Mouse (Mus musculus) urinary bladder, adult 2 months (tissue): ENCODE measurements around the gene Capzb. TPM values are rescaled to one million over a fixed set of nuclear protein-coding genes. Genes with fewer than 3 reads are reported as not detected.

Experiments used
- DNase-seq: peaks from one replicate; pipeline ENCODE4 v3.0.0; 2022; ENCODE audit warnings: low spot score
- polyA plus RNA-seq: library from polyadenylated mRNA; depleted of rRNA; stranded (reverse); fragments of >200 nt; gene quantifications from 2 replicates; pipeline ENCODE4 v1.2.3, GENCODE M21; 2012; rRNA removed

Capzb gene
- polyA plus RNA-seq = 297 and 375 TPM in 2 replicates

DNA sequence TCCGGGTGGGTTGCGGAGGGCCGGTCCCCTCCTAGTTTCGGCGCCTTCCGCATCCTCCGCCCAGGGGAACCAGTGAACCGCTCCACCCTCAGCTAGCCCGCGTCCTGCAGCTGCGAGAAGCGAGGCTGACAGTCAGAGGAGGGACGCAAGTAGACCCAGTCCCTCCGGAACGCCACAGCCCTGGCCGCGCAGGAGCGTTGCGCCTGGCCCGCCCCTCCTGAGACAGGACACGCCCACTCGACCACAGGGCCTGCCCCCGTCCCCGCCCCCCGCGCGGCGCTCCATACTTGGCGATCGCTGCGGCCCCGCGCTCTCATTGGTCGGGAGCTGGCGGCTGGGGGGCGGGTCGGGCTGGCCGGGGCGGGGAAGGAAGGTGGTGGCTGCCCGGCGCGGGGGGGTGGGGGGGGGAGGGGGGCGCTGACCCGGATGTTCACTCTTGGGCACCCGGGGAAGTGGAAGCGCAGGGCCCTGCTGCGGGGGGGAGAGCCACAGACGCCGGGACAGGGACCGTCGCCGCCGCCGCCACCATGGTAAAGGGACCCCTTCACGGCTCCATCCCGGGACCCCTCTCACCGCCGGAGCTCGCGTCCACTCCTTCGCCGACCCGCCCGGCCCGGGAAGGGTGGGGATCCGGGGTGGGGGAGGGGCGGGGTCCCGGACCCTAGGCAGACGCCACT, at the start of gene Capzb:
Gene Capzb (plus strand): TSS at position 401 of the 677 bp plus-strand sequence.
- DNase-seq = peak; percentile 97

DNA sequence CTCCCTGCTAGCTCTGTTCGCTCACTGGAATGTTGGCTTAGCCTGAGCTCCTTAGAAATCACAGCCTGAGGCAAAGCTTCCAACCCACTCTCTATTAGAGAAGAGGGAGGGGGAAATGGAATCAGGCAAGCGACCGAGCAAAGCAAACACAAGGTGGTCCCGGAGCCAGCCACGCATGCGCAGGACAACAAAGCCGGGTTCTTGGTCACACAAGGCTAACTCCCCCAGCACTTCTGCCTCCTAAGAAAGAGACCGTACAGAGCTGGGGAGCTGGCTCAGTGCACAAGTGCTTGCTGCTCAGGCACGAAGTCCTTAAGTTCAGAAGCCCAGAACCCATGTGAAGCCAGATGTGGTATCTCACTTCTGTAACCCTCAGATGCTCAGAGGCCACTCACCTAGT, 49.7 kb upstream of the Capzb start:
- DNase-seq = no peak

DNA sequence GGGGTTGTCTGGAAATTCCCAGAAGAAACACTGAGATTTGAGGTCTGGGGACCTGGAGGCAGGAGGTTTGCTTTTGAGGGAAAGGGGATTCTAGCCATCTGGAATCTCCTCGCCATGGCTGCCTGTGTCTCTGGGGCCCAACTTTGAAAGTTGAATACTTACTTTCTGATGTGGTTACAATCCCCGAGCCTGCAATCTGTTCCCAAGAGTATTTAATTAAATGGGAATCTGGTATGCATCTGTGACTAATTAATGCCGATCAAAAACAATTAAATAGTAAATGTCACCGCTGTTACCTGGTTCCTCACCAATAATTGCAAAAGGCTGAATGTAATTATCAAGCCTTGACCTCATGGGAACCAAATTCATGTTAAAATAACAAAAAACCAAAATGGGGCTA, 48.1 kb upstream of the Capzb start:
- DNase-seq = no peak

DNA sequence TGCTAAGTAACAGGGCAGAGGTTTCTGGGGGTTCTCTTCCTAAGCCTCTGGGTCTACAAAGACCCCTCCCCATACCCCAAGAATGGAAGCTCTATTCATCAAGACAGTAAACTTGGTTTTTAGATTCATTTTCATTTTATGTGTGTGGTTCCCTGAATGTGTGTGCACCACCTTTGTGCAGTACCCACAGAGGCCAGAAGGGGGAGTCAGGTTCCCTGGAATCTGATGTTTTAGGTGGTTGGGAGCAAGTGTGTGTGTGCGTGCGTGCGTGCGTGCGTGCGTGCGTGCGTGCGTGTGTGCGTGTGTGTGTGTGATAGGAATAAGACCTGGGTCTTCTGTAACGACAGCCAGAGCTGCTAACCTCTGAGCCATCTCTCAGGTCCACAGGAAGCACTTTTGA, 47.5 kb upstream of the Capzb start:
- no peak for DNase-seq

DNA sequence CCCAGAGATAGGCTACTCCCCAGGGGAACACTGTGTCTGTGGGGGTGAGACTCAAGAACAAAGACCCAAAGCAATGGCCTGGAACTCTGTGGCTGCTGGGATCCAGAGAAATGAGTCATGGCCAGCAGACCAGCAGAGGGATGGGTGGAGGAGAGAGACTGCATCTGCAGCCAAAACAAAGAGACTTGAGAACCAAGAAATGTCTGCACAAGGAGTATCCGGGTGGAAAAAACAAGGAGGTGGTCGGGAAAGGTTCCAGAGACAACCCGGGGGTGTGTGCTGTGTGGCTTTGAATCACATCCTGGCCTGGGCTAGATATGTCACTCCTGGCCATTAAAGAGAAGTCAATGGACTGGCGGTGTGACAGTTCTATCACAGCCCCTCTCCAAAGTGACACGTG, 45.9 kb upstream of the Capzb start:
- no peak for DNase-seq

DNA sequence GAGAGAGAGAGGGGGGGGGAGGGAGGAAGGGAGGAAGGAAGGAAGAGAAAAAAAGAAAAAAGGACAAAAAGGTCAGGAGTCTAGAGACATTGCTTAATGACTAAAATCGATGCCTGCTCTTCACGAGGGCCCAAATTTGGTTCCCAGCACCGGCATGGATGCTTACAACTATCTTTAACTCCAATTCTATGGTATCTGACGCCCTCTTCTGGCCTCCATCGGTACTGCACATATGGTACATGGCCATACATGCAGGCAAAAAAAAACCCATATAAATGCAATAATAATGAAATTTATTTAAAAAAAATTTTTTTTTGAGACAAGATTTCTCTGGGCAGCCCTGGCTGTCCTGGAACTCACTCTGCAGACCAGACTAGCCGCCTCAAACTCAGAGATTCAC, 41.3 kb upstream of the Capzb start:
- DNase-seq = no peak

DNA sequence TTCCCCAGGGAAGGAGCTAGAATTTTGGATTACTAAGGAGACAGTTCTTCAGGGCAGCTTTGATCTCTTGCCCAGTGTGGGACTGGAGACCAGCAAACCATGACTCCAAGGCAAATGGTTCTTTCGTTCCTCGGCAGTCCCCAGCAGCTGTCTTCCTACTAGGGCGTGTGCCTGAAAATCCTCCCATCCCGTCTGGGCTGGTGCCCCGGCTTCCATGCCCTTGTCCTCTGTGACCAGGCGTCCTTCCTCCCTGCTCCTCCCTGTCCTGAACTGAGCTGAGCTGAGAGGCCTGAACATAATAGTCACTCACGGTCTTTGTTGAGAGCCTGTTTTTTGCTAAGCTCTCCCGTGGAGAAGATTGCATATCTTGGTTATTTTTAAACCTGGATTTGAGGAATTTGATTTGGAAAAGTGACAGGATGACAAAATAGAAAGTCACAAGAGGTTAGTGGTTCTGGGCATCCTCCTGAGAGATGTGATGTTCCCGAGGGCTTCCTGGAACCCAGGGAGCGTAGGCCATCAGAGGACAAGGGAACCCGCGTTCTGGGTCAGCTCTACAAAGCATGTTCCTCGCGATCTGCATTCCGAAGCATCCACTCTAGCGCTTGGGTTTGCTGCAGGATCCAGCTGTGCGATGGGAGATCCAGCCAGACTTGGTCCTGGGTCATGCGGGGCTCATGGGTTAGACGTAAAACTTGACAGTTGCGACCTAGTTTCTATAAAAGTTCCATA, 38.0 kb upstream of the Capzb start:
- DNase-seq = no peak

DNA sequence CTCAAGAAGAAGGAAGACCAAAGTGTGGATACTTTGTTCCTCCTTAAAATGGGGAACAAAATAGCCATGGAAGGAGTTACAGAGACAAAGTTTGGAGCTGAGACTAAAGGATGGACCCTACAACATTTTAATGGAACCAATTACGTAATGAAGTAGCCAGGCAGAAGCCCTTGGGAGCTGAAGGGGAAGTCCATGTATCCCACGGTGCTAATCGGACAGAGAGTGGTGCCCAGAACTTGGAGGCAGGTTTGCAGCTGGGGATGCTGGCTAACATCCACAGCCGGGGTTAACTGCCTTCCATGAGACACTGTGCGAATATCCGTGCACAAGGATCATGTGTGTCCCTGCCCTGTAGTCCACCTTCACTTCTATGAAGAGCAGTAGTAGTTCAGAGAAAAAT, 36.2 kb upstream of the Capzb start:
- no peak for DNase-seq

DNA sequence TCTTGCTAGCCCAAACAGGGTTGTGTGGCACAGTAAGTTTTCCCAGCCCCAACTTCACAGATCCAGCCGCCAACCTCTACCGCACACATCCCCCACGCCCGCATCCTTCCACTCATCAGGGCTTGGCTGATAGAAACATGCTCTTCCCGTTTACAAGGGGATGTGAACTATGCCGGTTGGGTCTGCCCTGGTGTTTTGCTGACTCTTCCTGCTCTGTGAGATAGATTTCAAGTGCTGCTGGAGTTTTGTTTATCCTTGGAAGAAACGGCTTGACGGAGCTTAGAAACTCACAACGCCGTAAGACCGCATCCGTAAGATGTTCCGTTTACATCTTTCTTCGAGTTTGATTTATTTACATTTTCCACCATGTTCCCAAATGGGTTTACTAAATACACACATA, 34.3 kb upstream of the Capzb start:
- DNase-seq = no peak

DNA sequence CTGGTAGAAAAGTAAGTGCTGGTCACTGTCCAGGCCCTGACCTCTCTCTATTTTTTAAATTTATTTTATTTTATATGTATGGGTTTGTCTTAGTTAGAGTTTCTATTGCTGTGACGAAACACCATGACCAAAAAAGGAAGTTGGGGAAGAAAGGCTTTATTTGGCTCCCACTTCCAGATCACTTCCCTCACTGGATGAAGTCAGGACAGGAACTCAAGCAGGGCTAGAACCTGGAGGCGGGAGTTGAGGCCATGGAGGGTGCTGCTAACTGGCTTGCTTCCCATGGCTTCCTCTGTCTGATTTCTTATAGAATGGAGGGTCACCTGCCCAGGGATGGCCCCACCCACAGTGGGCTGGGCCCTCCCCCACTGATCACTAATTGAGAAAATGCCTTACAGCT, 31.6 kb upstream of the Capzb start:
- DNase-seq = no peak

DNA sequence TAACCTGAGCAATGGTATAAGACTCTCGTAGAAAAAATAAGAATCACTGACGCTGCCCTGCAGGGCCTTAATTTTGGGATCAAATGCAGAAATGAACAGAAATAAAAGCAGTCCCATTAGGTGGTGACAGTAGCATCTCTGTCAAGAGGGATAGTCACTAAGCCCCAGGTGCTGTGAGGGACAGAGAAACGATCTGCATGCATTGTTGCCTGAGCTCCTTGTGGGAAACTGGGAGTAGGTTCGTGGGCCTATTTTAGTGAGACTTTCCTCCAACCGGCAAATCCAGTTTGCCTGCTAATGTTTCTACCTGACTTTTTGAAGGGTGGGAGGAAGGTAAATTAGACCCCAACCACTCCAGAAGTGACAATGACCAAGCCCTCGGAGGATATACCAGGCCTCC, 28.6 kb upstream of the Capzb start:
- no peak for DNase-seq

DNA sequence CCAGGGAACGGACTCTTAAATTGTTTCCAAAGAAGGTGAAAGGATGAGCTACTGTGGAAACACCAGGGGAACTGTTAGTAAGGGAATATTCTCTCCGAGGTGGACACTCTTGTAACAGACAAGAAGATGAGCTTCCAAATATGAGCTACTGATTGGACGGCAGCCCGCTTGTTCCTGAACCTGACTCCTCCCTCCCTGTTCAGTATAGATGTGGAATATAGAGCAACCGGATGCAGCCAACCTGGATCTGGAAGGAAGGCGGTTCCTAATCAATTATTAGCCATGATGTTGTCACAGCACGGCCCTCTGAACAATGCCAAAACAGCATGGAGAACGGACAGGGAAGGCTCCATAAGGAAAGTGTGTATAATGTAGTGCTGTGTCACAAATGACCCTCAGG, 27.4 kb upstream of the Capzb start:
- no peak for DNase-seq

DNA sequence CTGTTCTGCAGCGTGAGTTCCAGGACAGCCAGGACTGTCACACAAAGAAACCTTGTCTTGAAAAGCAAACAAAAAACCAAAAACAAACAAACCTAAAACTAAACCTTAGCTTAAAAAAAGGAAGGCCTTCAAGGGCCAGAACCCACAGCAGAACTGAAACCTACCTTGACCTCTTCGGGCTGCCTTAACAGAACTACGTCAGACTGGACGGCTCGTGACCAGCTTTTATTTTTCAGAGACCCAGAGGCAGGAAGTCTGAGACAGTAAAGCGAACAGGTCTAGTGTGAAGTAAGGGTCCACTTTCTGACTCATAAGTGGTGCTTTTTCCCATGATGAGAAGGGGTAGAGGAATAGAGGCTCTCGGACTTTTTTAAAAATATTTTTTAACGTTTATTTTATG, 26.5 kb upstream of the Capzb start:
- DNase-seq = no peak

DNA sequence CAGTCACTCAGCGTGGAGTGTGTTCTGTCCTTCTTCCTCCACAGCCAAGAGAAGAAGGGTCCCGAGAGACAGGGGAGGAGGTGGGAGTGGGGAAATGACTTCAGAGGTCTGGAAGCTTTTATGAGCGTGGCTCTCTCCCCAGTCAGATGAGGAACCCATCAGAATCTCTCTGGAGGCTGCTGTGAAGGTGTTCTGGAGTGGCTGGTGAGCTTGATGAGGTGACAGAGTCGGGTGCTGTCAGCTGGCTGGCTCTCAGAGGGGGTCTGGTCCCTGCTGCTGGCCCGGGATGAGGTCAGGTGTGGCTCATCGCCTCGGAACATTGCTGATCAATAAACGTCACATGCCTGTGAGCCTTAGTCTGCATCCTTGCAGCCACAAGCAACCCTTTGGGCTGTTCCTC, 25.6 kb upstream of the Capzb start:
- DNase-seq = no peak

DNA sequence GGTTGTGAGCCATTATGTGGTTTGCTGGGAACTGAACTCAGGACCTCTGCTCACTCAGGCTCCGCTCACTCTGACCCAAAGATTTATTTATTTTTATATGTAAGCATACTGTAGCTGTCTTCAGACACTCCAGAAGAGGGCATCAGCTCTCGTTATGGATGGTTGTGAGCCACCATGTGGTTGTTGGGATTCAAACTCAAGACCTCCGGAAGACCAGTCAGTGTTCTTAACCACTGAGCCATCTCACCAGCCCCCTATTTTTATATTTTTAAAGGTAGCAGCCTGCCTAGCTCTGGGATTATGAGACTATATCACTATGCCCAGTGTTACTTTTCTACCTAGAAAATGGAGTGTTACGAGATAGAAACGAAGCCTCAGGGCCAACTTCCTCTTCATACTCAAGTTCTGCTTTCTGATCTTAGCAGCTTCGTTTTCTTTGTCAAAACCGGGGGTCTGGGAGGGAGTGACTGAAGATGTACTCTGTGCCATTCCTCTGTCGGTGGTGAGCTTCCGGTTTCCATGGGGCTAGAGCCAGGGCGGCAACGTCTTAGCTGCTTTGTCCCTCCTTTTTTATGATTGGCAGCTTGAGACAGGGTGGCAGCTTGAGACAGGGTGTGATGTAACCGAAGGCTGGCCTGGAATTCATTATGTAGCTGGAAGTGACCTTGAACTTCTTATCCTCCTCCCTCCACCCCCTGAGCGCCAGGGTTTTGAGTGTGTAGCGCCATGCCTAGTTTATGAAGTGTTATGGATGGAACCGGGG, 23.5 kb upstream of the Capzb start:
- DNase-seq = no peak

DNA sequence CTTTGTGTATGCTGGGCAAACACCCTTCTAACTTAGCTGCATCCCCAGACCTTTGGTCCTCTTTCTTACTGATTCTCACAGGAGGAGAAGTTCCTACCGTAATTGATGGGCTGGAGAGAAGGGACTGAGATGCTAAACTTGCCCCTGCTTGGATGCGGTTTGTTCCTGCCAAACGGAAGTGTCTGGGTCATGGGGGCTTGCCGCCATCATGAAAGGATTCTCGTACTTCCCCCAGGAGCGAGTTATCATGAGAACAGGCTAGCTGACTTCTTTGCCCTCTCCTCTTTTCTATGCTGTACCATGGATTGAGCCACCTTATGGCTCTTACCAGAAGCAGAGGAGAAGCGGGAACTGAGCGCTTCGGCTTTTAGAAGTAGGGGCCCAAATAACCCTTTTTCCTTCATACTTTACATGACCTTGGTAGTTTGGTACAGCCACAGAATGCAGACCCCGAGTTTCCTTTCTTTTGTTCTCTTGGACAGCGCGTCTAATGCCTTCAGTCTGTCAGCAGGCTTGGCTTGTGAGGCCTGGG, 22.9 kb upstream of the Capzb start:
- DNase-seq = no peak

DNA sequence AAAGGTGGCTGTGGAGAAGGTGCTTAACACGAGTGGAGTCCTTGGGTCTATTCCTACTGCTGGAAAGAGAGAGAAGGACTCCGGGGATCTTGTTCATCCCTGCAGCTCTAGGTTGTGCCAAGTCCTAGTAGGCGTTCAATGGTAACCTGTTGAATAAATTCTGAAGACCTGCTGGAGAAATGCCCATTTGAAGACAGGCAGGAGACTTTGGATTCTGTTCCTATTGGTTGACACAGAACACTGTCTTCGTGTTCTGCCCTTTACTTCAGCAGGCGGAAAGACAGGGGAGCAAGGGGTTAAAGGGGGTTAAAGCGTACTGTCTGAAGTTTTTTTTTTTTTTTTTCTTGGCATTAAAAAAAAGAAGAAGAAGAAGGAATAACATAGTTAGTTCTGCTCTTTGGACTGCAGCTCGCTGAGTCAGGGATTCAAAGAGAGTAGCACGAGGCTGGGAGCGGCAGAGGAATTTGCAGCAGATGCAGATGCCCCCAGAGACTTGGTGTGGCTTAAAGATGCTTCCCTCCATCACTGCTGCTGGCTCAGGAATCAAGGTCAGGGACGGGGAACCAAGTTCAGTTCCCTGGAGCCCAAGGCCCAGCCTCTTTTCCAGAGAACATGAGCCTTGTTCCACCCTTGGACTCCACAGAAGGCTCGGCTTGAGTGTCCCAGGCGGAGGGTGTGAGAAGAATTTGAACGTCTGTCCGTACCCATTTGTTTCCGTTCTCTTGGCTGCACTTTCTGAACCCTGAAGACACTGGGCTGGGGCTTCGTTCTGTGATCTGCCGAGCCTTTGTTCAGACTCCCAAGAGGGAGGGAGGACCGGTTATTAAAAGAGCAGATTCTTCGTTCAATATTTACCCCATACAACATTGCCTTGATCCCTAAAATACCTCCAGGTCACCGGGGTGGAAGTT, 17.4 kb upstream of the Capzb start:
- DNase-seq = no peak

DNA sequence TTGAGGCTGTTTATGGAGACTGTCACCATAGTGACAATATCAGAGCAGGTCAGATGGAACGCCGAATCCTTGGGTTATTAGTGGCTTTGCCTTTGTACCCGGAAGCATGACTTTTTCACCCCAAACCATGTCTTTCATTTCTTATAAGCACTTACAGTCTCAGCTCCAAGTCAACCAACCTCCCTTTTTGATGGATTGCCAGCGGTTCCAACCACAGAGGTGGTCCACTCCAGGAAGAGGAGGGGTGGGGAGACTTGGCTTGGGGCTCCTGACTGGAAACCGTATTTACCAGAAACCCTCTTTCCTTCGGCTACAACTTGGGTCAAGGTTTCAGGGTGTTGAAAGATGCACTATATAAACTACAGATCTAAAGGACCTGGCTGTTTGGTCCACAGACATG, 16.7 kb upstream of the Capzb start:
- no peak for DNase-seq

DNA sequence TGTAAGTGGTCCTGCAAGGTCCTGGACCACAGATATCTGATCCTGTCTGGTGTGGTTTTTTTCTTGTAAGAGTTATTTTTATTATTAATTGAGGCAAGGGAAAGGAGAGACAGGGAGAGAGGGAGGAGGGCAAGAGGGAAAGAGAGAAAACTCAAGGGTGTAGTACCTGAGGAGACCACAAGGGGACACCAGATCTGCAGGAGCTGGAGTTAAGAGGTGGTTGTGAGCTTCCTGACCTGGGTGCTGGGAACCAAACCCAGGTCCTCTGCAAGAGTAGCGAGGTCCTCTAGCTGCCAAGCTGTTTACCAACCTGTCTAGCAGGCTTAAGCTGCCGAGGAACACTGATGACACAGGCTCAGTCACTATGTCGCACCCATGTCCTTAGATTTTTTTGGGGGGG, 14.8 kb upstream of the Capzb start:
- no peak for DNase-seq

DNA sequence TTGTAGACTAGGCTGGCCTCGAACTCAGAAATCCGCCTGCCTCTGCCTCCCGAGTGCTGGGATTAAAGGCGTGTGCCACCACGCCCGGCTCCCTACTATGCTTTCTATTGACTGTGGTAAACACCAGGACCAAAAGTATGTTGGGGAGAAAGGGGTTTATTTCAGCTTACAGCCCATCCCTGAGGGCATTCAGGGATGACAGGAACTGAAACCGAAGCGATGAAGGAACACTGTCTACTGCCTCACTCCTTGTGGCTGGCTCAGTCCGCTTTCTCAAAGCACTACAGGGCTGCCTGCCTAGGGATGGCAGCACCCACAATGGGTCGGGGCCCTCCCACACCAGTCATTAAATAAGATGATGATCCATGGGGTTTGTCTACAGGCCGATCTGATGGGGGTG, 14.3 kb upstream of the Capzb start:
- DNase-seq = no peak

DNA sequence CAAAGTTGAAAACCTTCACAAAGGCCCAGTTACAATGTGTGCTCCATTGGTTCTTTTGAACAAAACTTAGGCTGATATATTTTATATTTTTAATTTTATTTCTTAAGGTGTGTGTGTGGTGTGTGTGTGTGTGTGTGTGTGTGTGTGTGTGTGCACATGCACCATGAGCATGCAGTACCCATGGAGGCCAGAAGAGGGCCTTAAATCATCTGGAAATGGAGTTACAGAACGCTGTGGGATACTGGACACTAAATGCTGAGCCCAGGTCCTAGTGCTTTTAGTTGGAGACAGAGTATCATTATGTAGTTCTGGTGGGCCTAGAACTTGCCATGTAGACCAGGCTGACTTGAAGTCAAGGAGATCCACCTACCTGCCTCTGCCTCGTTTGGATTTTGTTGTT, 13.5 kb upstream of the Capzb start:
- no peak for DNase-seq
